Mouse (Mus musculus) hindbrain, embryonic 12.5 days (tissue): ENCODE measurements around the gene P4htm. TPM values are rescaled to one million over a fixed set of nuclear protein-coding genes. Genes with fewer than 3 reads are reported as not detected.

ENCODE experiments used
- ATAC-seq: fragments of 200-750 bp; cut with Nextera tagmentation; 2 replicates; pipeline ENCODE4 v1.8.0; 2017; ENCODE audit warnings: moderate TSS enrichment; ENCODE audit not compliant: low FRiP score
- H3K27ac ChIP-seq: fragments of 300-500 bp; sonication (generic); 2 replicates; pipeline ENCODE4 v1.5.1; 2016; ENCODE audit warnings: mild to moderate bottlenecking
- H3K27me3 ChIP-seq: fragments of 300-500 bp; sonication (generic); 2 replicates; pipeline ENCODE4 v1.6.1; 2016; ENCODE audit warnings: mild to moderate bottlenecking
- H3K36me3 ChIP-seq: fragments of 300-500 bp; sonication (generic); 2 replicates; pipeline ENCODE4 v1.6.1; 2016; ENCODE audit warnings: mild to moderate bottlenecking
- H3K4me1 ChIP-seq: fragments of 300-500 bp; sonication (generic); 2 replicates; pipeline ENCODE4 v1.6.1; 2016
- H3K4me2 ChIP-seq: fragments of 300-500 bp; sonication (generic); replicated peaks from 2 replicates; pipeline ENCODE4 v1.6.1; 2016; ENCODE audit warnings: mild to moderate bottlenecking
- H3K4me3 ChIP-seq: fragments of 300-500 bp; sonication (generic); 2 replicates; pipeline ENCODE4 v1.5.1; 2016; ENCODE audit warnings: mild to moderate bottlenecking
- H3K9ac ChIP-seq: fragments of 300-500 bp; sonication (generic); 2 replicates; pipeline ENCODE4 v1.6.1; 2016; ENCODE audit warnings: mild to moderate bottlenecking, moderate library complexity
- H3K9me3 ChIP-seq: fragments of 300-500 bp; sonication (generic); replicated peaks from 2 replicates; pipeline ENCODE4 v1.6.1; 2016; ENCODE audit warnings: mild to moderate bottlenecking
- WGBS: fragments of 180-500 bp; shearing (Covaris S2); methylation state at CpG from one replicate; pipeline ENCODE4 v1.1.7; 2016; 5-methylcytosine and 5-hydroxymethylcytosine counted together
- polyA plus RNA-seq: library from polyadenylated mRNA; unstranded; fragments of >200 nt; fragmentation: Nextera tagmentation; extraction: Ambion mirVana; gene quantifications from 2 replicates; pipeline ENCODE4 v1.2.1, GENCODE M21; 2016

P4htm gene
- polyA plus RNA-seq, 1 experiment from 2014 or later = 19.0 TPM

DNA sequence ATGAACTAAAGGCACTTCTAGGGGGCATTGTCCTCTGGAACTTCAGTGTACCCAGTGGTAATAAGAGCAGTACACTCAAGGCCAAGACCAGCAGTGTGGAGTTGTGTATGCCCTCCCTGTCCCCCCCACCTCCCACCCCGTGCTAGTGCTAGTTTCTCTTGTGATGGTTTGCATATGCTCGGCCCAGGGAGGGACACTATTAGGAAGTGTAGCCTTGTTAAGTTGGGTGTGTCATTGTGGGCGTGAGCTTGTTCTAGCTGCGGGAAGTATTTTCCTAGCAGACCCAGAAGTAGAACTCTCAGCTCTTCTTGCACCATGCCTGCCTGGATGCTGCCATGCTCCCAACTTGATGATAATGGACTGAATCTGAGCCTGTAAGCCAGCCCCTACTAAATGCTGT lies 4.5 kb upstream of the P4htm start:
- 87% methylated on average over 4 of the region's 4 CpGs for WGBS
- peaks cover 44% of the 10 kb centered on the region for H3K36me3 ChIP-seq

DNA sequence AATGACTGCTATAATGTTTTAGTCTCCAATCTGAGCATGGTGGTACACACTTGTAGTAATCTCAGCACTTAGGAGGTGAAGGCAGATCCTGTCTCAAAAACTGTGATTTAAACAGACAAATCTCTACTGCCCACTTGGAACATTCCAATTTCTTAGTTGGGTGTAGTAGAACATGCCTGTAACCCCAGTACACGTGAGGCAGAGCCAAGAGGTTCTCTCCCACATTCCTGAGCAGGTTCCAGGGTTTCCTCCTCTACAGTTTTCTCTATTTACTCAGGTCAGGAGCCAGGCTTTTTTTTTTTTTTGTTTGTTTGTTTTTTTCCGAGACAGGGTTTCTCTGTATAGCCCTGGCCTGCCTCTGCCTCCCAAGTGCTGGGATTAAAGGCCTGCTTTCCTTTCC lies 2.5 kb upstream of the P4htm start:
- peaks cover 15% of the 10 kb centered on the region for H3K4me1 ChIP-seq
- no peaks in the 10 kb centered on the region for H3K27me3 ChIP-seq
- peaks cover 26% of the 10 kb centered on the region for H3K36me3 ChIP-seq
- H3K9ac ChIP-seq = no peak overlapping the region
- no peak overlapping the region for H3K4me2 ChIP-seq
- ATAC-seq = no peak
- H3K9me3 ChIP-seq = no peaks in the 10 kb centered on the region
- 67% methylated on average over 2 of the region's 2 CpGs for WGBS
- no peak overlapping the region for H3K27ac ChIP-seq
- no peak overlapping the region for H3K4me3 ChIP-seq

More for the DNA sequence above, 4.5 kb upstream of the P4htm start:
- Histone ChIP-seq H3K9me3 (no peaks in the 10 kb centered on the region), H3K27ac (no peak overlapping the region), H3K4me3 (no peak overlapping the region), H3K4me1 (peaks cover 4% of the 10 kb centered on the region; the same call in 1 of the 2 replicates), H3K4me2 (no peak overlapping the region), H3K9ac (no peak overlapping the region), H3K27me3 (no peaks in the 10 kb centered on the region)
- ATAC-seq = no peak

DNA sequence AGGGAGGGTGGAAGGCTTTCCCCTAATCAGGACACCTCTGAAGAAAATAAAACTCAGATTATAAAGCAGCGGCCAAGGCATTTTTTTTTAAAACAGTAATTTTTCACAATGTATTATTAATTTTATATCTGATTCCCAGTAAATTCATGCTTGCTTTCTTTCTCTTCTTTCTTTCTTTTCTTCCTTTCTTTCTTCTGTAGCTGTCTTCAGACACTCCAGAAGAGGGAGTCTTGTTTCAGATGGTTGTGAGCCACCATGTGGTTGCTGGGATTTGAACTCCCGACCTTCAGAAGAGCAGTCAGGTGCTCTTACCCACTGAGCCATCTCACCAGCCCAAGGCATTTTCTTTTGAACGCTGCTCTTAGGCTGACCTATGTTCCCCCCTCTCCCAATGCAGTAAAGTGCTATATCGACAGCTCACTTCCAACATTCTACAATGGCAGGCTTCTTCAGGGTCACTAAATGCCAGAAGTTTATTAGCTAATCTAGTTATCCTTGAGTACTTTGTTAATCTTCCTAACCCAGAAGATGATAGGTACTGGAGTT lies 1.6 kb upstream of the P4htm start:
- WGBS = 72% methylated on average over 4 of the region's 4 CpGs
- Histone ChIP-seq H3K4me1 (peaks cover 15% of the 10 kb centered on the region), H3K27me3 (no peaks in the 10 kb centered on the region)

DNA sequence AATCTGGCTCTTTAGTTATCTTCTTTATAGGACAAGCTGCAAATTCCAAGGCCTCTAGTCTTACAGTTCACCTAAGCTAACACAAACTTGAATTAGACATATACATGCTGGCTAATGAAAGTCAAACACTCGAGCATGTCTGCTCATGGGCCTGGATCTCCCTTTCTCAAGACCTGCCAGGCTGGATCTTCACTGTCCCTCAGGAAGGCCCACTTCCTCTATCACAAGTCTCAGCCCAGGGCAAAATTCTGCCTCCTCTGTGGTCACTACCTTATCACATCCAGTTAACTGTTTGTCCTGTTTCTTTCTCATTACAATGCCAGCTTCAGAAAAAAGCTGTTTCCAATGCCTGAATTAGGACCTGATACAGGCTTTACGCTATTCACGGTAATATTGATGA lies 3.1 kb downstream of the P4htm start:
- no peaks in the 10 kb centered on the region; the same call in 1 of the 2 replicates for H3K27me3 ChIP-seq
- no peak overlapping the region for H3K9ac ChIP-seq
- no peaks in the 10 kb centered on the region for H3K36me3 ChIP-seq
- no peak overlapping the region for H3K4me2 ChIP-seq
- no peak overlapping the region for H3K4me3 ChIP-seq
- no peak overlapping the region for H3K27ac ChIP-seq
- 85% methylated on average over 3 of the region's 3 CpGs for WGBS
- H3K9me3 ChIP-seq = no peaks in the 10 kb centered on the region
- no peak for ATAC-seq
- peaks cover 22% of the 10 kb centered on the region for H3K4me1 ChIP-seq

More for the DNA sequence above, 1.6 kb upstream of the P4htm start:
- Histone ChIP-seq H3K27ac (no peak overlapping the region), H3K36me3 (peaks cover 18% of the 10 kb centered on the region), H3K9me3 (no peaks in the 10 kb centered on the region), H3K4me3 (no peak overlapping the region), H3K4me2 (no peak overlapping the region), H3K9ac (no peak overlapping the region)
- ATAC-seq = no peak

DNA sequence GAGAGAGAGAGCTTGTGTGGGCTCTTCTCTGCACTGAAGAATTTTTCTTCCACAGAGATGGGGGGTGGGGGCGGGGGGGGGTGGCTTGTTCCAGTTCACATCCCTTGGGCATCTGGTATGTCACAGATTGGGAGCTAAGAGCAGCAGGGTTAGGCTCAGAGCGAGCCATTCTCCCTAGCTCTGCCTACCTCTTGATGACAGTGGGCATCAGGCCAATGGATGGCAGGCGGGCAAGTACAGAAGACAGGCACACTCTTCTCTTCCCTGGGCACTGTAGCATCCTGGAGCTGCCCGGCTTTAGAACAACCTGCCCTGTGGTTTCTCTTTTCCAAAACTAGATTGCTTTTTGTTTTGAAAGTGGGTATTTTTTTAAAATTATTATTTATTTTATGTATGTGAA lies 6.0 kb downstream of the P4htm start:
- 84% methylated on average over 4 of the region's 4 CpGs for WGBS
- ATAC-seq = no peak

DNA sequence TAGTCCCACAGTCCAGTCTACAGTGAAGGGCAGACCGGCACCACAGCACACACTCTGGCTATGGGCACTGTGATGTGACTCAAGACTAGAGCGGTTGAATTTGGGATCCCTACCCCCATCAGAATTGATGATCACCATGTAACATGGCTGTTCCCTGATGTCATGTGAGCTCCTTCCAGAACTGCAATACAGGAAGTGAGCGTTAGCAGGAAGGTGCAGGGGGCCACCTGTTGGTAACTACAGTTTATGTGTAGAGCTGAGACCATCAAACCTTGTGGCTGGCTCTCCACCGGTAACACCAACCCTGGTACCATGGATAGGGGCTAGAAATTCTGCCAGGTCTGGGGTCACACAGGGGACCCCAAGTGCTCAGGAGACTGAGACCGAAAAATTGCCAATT lies 8.2 kb downstream of the P4htm start:
- Histone ChIP-seq H3K9me3 (no peaks in the 10 kb centered on the region), H3K9ac (no peak overlapping the region), H3K4me2 (no peak overlapping the region), H3K27me3 (no peaks in the 10 kb centered on the region; the same call in 1 of the 2 replicates), H3K27ac (peak overlapping the region; percentile 98), H3K4me1 (peaks cover 39% of the 10 kb centered on the region), H3K36me3 (no peaks in the 10 kb centered on the region), H3K4me3 (no peak overlapping the region)
- ATAC-seq = no peak
- WGBS = 79% methylated on average over 5 of the region's 5 CpGs

More for the DNA sequence above, 6.0 kb downstream of the P4htm start:
- Histone ChIP-seq H3K36me3 (no peaks in the 10 kb centered on the region), H3K9me3 (no peaks in the 10 kb centered on the region), H3K4me3 (no peak overlapping the region), H3K4me2 (no peak overlapping the region), H3K27ac (no peak overlapping the region), H3K27me3 (no peaks in the 10 kb centered on the region; the same call in 1 of the 2 replicates), H3K4me1 (peaks cover 42% of the 10 kb centered on the region), H3K9ac (no peak overlapping the region)

DNA sequence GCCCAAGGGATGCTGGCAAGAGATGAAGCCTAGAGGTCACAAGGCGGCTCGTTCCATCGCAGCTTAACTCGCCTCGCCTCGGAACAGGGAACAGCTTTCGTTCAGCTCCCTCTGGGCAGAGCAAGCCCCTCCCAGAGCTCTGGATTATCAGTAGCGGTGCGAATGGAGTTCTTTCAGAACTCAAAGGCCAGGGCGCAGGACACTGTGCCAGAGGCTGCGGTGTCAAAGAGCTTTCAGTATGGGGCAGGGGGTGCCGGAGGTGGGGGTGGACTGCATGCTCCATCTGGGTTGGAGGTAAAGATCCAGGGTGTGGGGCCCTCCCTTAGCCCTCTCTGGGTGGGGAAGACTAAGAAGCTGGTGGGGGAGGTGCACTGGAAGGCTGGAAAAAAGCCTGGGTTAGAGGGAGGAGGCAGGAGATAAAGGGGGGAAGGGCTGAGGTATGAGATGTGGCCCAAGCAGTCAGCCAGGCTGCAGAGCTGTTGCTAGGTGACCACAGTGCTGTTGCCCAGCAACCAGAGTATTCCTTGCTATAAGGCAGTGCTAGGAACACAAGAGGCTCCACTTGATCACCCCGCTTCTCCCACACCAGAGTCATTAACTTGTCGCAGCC lies 9.8 kb downstream of the P4htm start:
- Histone ChIP-seq H3K9ac (peak overlapping the region; percentile 57), H3K4me1 (peaks cover 39% of the 10 kb centered on the region), H3K27me3 (peaks cover 9% of the 10 kb centered on the region; the same call in 1 of the 2 replicates), H3K27ac (peak overlapping the region; percentile 98), H3K4me3 (peak overlapping the region; percentile 21), H3K9me3 (no peaks in the 10 kb centered on the region), H3K4me2 (peak overlapping the region; percentile 58), H3K36me3 (0 out of 2 replicates have a peak, but pooled peaks cover 5% of the 10 kb centered on the region)
- ATAC-seq = peak; percentile 98
- whole genome bisulfite sequencing = 3% methylated on average over 14 of the region's 14 CpGs

DNA sequence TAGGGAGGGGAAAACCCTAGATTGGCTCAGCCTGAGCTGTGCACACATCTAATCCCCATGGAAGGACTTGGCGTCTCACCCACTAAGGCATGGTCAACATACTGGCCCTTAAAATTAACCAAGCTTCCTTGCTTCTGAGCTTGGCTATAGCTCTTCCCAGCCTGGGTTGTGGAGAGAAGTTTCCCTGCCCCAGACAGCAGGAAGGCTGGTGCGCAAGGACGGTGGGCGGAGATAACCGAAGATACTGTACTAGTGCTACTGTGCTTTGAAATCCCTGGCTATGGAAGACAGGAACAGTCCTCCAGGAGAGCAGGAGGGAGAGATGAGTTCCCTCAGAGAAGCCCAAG lies 18.1 kb downstream of the P4htm start:
- Histone ChIP-seq H3K4me2 (peak overlapping the region; percentile 69), H3K27me3 (peaks cover 25% of the 10 kb centered on the region), H3K4me1 (peaks cover 47% of the 10 kb centered on the region), H3K36me3 (peaks cover 27% of the 10 kb centered on the region), H3K27ac (peak overlapping the region; percentile 97), H3K4me3 (peak overlapping the region; percentile 83), H3K9me3 (no peaks in the 10 kb centered on the region), H3K9ac (peak overlapping the region; percentile 96)
- ATAC-seq = no peak; the same call in 1 of the 2 replicates
- 64% methylated on average over 5 of the region's 5 CpGs for WGBS

DNA sequence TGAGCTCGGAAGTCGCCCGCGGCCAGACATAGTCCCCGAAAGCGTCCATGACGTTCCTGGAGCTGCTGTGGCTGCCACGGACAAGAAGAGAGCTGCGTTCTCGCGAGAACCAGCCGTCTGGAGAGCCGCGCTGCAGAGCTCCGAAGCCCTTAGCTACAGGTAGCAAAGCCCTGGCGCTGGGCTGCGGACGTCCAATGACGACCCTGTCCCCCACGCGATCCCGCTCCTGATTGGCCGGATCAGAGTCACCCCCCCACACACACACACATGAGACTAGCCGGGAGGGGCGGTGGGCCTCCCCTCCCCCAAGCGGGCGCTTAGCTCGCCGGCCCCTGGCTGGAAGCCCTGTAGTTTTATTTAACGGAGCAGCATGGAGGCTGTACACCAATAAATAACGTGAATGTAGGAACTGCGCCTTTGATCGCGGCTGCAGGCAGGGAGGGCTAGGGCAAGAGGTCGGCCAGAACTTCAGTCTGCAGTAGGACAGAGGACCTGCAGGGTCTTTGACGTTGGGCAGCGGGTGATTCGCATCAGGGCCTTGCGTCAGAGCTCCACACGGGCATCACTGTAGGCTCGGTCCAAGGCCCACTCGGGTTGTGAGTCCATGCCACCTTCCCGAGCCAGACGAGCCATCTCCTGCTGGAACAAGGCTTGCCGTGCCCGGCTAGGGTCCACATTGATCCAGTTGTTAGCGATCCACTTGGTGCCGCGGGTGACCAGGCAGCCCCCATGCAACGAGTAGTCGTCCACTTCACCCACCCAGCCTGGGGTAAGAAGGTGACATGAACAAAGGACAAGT lies 18.7 kb downstream of the P4htm start, which contains the start of gene Wdr6:
TSS of gene Wdr6 (minus strand) at position 195 of the 799 bp plus-strand sequence.
- peak within 1 kb of the TSS; percentile 83 for H3K4me3 ChIP-seq
- H3K4me2 ChIP-seq = peak within 1 kb of the TSS; percentile 69
- H3K27ac ChIP-seq = peak within 1 kb of the TSS; percentile 97
- H3K4me1 ChIP-seq = peaks cover 53% of the 10 kb centered on the region
- H3K36me3 ChIP-seq = peaks cover 33% of the 10 kb centered on the region
- peaks cover 25% of the 10 kb centered on the region for H3K27me3 ChIP-seq
- no peaks in the 10 kb centered on the region for H3K9me3 ChIP-seq
- peak; percentile 97 for ATAC-seq
- 4% methylated on average over 51 of the region's 51 CpGs for WGBS
- H3K9ac ChIP-seq = peak within 1 kb of the TSS; percentile 96

DNA sequence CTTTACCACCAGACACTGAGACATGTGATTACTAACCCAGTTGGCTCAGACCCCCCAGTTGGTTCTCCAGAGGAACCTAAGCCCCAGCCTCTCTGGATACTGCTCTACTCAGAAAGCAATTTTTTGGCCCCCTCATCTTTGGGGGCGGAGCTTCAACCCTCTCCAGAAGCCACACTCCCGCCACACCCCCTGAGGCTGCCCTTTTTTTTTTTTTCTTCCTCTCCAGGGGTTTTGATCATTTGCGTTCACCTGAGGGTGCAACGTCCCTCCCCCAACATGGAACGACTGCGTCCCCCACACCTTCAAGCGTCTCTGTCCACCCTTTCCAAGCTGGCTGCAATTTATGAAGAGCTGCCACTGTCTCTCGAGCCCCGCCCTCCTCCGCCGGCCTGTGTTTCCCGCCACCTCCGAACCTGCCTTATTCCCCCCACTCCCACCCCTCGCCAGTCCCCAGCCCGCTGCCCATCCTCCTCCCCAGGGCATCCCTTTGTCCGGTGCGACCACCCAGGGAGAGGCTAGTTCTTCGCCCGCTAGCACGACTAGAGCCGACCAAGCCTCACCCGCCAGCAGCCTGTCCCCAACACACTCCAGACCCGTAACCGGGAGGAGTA lies 19.4 kb downstream of the P4htm start:
- H3K36me3 ChIP-seq = peaks cover 35% of the 10 kb centered on the region
- H3K9ac ChIP-seq = peak overlapping the region; percentile 96
- H3K9me3 ChIP-seq = no peaks in the 10 kb centered on the region
- H3K27ac ChIP-seq = peak overlapping the region; percentile 97
- H3K27me3 ChIP-seq = peaks cover 19% of the 10 kb centered on the region
- H3K4me3 ChIP-seq = peak overlapping the region; percentile 83
- H3K4me2 ChIP-seq = peak overlapping the region; percentile 69
- peaks cover 59% of the 10 kb centered on the region for H3K4me1 ChIP-seq
- peak; percentile 69 for ATAC-seq
- WGBS = under 1% methylated on average over 24 of the region's 24 CpGs

DNA sequence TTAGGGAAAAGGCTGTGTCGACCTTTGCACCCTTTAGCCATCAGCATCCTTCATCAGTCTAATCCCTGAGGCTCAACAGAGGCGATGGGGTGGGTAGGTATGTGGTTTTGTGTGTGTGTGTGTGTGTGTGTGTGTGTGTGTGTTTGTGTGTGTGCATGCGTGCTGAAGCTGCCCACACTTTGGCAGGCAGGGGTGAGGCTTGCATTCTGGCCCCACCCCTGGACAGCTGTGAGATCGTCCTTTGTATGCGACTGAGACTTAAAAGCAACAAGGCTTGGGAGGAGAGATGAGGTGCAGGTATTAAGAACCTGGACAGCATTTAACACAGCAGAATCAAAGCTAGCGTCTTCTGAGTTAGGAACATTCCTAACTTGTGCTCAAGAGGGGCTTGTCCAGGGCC lies 20.4 kb downstream of the P4htm start:
- WGBS = 53% methylated on average over 6 of the region's 6 CpGs
- Histone ChIP-seq H3K27ac (peak overlapping the region; percentile 35), H3K4me1 (peaks cover 59% of the 10 kb centered on the region), H3K27me3 (peaks cover 16% of the 10 kb centered on the region), H3K4me2 (peak overlapping the region; percentile 69), H3K36me3 (peaks cover 45% of the 10 kb centered on the region), H3K4me3 (peak overlapping the region; percentile 83), H3K9ac (peak overlapping the region; percentile 96; the same call in 1 of the 2 replicates), H3K9me3 (no peaks in the 10 kb centered on the region)
- no peak for ATAC-seq
